Mouse (Mus musculus) left cerebral cortex, adult 18-20 months (tissue): Measurements from ENCODE around the gene Copg1. TPM values are rescaled to one million over a fixed set of nuclear protein-coding genes. Genes with fewer than 3 reads are reported as not detected.

Experiments used
- DNase-seq, 2 experiments: peaks; one replicate each; pipeline ENCODE4 v3.0.0; 2021 to 2022; ENCODE audit warnings: low spot score in 2 of 2, mixed read lengths in 1 of 2
- total RNA-seq, 2 experiments: library from RNA; stranded (reverse); gene quantifications; 2 replicates each; pipeline ENCODE4 v1.2.3; 2021

The Copg1 gene
- total RNA-seq, 2 experiments from 2014 or later, result 233 to 239 TPM

- no peak for DNase-seq
Measured at GRCm38 (mm10) chr6:87875083-87875482, 12.5 kb upstream of the Copg1 start.

GRCm38 (mm10) chr6:87875562-87875961, 12.1 kb upstream of the Copg1 start:
- DNase-seq, result no peak

- DNase-seq, result no peak
Measured at GRCm38 (mm10) chr6:87876068-87876643, 11.5 kb upstream of the Copg1 start.

GRCm38 (mm10) chr6:87879010-87879409, 8.6 kb upstream of the Copg1 start:
- no peak for DNase-seq

GRCm38 (mm10) chr6:87879628-87880027, 8.0 kb upstream of the Copg1 start:
- DNase-seq, result no peak

GRCm38 (mm10) chr6:87882221-87882620, 5.4 kb upstream of the Copg1 start:
- no peak for DNase-seq

GRCm38 (mm10) chr6:87882816-87883215, 4.8 kb upstream of the Copg1 start:
- DNase-seq, result peak; percentile 84 to 88

GRCm38 (mm10) chr6:87886721-87887120, 893 bp upstream of the Copg1 start:
- no peak for DNase-seq

- DNase-seq, result no peak
Measured at GRCm38 (mm10) chr6:87893931-87894330, 6.3 kb downstream of the Copg1 start.

GRCm38 (mm10) chr6:87898028-87898427, 10.4 kb downstream of the Copg1 start:
- no peak for DNase-seq

- no peak for DNase-seq
Measured at GRCm38 (mm10) chr6:87906632-87907031, 19.0 kb downstream of the Copg1 start.

- DNase-seq, result no peak
Measured at GRCm38 (mm10) chr6:87909181-87909580, 21.6 kb downstream of the Copg1 start.

- no peak for DNase-seq
Measured at GRCm38 (mm10) chr6:87911559-87911958, 23.9 kb downstream of the Copg1 start.

GRCm38 (mm10) chr6:87913661-87914325, 26.2 kb downstream of the Copg1 start, which contains the start of gene Hmces:
Hmces (plus strand) TSS chr6:87913935.
- peak; percentile 63 to 65 for DNase-seq

GRCm38 (mm10) chr6:87914326-87915102, 26.9 kb downstream of the Copg1 start:
- peak; percentile 38 to 39 for DNase-seq

- DNase-seq, result no peak
Measured at GRCm38 (mm10) chr6:87915939-87916338, 28.3 kb downstream of the Copg1 start.

- DNase-seq, result no peak
Measured at GRCm38 (mm10) chr6:87921201-87921600, 33.6 kb downstream of the Copg1 start.

- DNase-seq, result no peak
Measured at GRCm38 (mm10) chr6:87923624-87924023, 36.0 kb downstream of the Copg1 start.

GRCm38 (mm10) chr6:87935037-87935436, 47.4 kb downstream of the Copg1 start:
- no peak for DNase-seq

- no peak for DNase-seq
Measured at GRCm38 (mm10) chr6:87937178-87937788, 49.7 kb downstream of the Copg1 start.

GRCm38 (mm10) chr6:87938941-87939340, 51.3 kb downstream of the Copg1 start:
- DNase-seq, result no peak

GRCm38 (mm10) chr6:87942179-87942578, 54.6 kb downstream of the Copg1 start:
- DNase-seq, result no peak
